Mouse (Mus musculus): ENCODE measurements around the gene Smtnl1.

- TF ChIP-seq TBP (IDR thresholded peaks at IDR 0.05; ENCODE audit: low read depth, low read length) (no peak), CHD1 (IDR thresholded peaks at IDR 0.05; ENCODE audit: low read depth, low read length) (no peak), MYB (IDR thresholded peaks at IDR 0.05; ENCODE audit: low read depth, low read length) (no peak)
Observed at GRCm38 (mm10) chr2:84868977-84869376, 46.5 kb upstream of the Smtnl1 start.

Measured in MEL (cell line).